Mouse (Mus musculus) kidney, embryonic 16.5 days (tissue): Measurements from ENCODE around the gene Ptrhd1. TPM values are rescaled to one million over a fixed set of nuclear protein-coding genes. Genes with fewer than 3 reads are reported as not detected.

Experiments used
- ATAC-seq: fragments of 200-750 bp; cut with Nextera tagmentation; 2 replicates; pipeline ENCODE4 v1.8.0; 2017; ENCODE audit warnings: moderate TSS enrichment; ENCODE audit not compliant: low FRiP score, low TSS enrichment
- H3K27ac ChIP-seq: fragments of 300-500 bp; sonication (generic); 2 replicates; pipeline ENCODE4 v1.5.1; 2014; ENCODE audit warnings: low read length
- H3K27me3 ChIP-seq: fragments of 300-500 bp; sonication (generic); 2 replicates; pipeline ENCODE4 v1.6.1; 2014; ENCODE audit warnings: low read length, control low read depth, mixed read lengths; ENCODE audit not compliant: insufficient read depth
- H3K36me3 ChIP-seq: fragments of 300-500 bp; sonication (generic); 2 replicates; pipeline ENCODE4 v1.6.1; 2014; ENCODE audit warnings: low read length, control low read depth, mixed read lengths; ENCODE audit not compliant: insufficient read depth
- H3K4me1 ChIP-seq: fragments of 300-500 bp; sonication (generic); 2 replicates; pipeline ENCODE4 v1.6.1; 2014; ENCODE audit warnings: low read length, control low read depth, mixed read lengths; ENCODE audit not compliant: insufficient read depth
- H3K4me2 ChIP-seq: fragments of 300-500 bp; sonication (generic); replicated peaks from 2 replicates; pipeline ENCODE4 v1.6.1; 2014; ENCODE audit warnings: low read depth, low read length
- H3K4me3 ChIP-seq: fragments of 300-500 bp; sonication (generic); 2 replicates; pipeline ENCODE4 v1.5.1; 2014; ENCODE audit warnings: mild to moderate bottlenecking, low read length
- H3K9ac ChIP-seq: fragments of 300-500 bp; sonication (generic); replicated peaks from 2 replicates; pipeline ENCODE4 v1.6.1; 2014; ENCODE audit warnings: low read length
- H3K9me3 ChIP-seq: fragments of 300-500 bp; sonication (generic); 2 replicates; pipeline ENCODE4 v1.6.1; 2016; ENCODE audit warnings: low read length, control low read depth
- WGBS: fragments of 180-500 bp; shearing (Covaris S2); extraction: QIAGEN DNeasy Blood & Tissue Kit; methylation state at CpG from one replicate; pipeline ENCODE4 v1.1.7; 2014; 5-methylcytosine and 5-hydroxymethylcytosine counted together
- polyA plus RNA-seq: library from polyadenylated mRNA; unstranded; fragments of >200 nt; fragmentation: Nextera tagmentation; extraction: Ambion mirVana; gene quantifications from 2 replicates; pipeline ENCODE4 v1.2.1, GENCODE M21; 2015

Gene Ptrhd1
- polyA plus RNA-seq, 1 experiment from 2014 or later: 7.1 TPM

GRCm38 (mm10) chr12:4201454-4202200 is 32.2 kb upstream of the Ptrhd1 start:
- H3K4me1 ChIP-seq: no peaks in the 10 kb centered on the region
- WGBS: 93% methylated on average over 13 of the region's 13 CpGs
- no peak overlapping the region for H3K4me3 ChIP-seq
- H3K27me3 ChIP-seq: no peaks in the 10 kb centered on the region
- peaks cover 22% of the 10 kb centered on the region for H3K36me3 ChIP-seq
- no peak overlapping the region for H3K9ac ChIP-seq
- H3K9me3 ChIP-seq: no peaks in the 10 kb centered on the region
- no peak overlapping the region for H3K4me2 ChIP-seq
- no peak overlapping the region for H3K27ac ChIP-seq
- ATAC-seq: no peak

GRCm38 (mm10) chr12:4202206-4202605 is 31.6 kb upstream of the Ptrhd1 start:
- Histone ChIP-seq H3K4me1 (no peaks in the 10 kb centered on the region), H3K36me3 (peaks cover 22% of the 10 kb centered on the region), H3K27me3 (no peaks in the 10 kb centered on the region), H3K9ac (no peak overlapping the region), H3K4me3 (no peak overlapping the region), H3K27ac (no peak overlapping the region), H3K9me3 (no peaks in the 10 kb centered on the region), H3K4me2 (no peak overlapping the region)
- 92% methylated on average over 4 of the region's 4 CpGs for WGBS
- ATAC-seq: no peak

- Histone ChIP-seq H3K9ac (no peak overlapping the region), H3K4me3 (no peak overlapping the region), H3K27me3 (no peaks in the 10 kb centered on the region), H3K9me3 (no peaks in the 10 kb centered on the region), H3K4me2 (no peak overlapping the region), H3K27ac (no peak overlapping the region), H3K4me1 (no peaks in the 10 kb centered on the region), H3K36me3 (peaks cover 27% of the 10 kb centered on the region)
- 91% methylated on average over 11 of the region's 11 CpGs for WGBS
- ATAC-seq: no peak
These were observed 27.7 kb upstream of the Ptrhd1 start for GRCm38 (mm10) chr12:4206106-4206505.

GRCm38 (mm10) chr12:4208405-4209133 is 25.3 kb upstream of the Ptrhd1 start:
- H3K4me3 ChIP-seq: no peak overlapping the region
- no peaks in the 10 kb centered on the region for H3K9me3 ChIP-seq
- 80% methylated on average over 15 of the region's 15 CpGs for WGBS
- H3K9ac ChIP-seq: no peak overlapping the region
- H3K36me3 ChIP-seq: peaks cover 38% of the 10 kb centered on the region
- no peak overlapping the region for H3K4me2 ChIP-seq
- H3K27ac ChIP-seq: no peak overlapping the region
- no peaks in the 10 kb centered on the region for H3K4me1 ChIP-seq
- ATAC-seq: no peak; the same call in 1 of the 2 replicates
- no peaks in the 10 kb centered on the region for H3K27me3 ChIP-seq

- peaks cover 44% of the 10 kb centered on the region for H3K36me3 ChIP-seq
- no peak for ATAC-seq
- H3K27me3 ChIP-seq: no peaks in the 10 kb centered on the region
- no peak overlapping the region for H3K4me2 ChIP-seq
- H3K27ac ChIP-seq: no peak overlapping the region
- no peaks in the 10 kb centered on the region for H3K4me1 ChIP-seq
- WGBS: 94% methylated on average over 9 of the region's 9 CpGs
- H3K9me3 ChIP-seq: no peaks in the 10 kb centered on the region
- H3K4me3 ChIP-seq: no peak overlapping the region
- no peak overlapping the region for H3K9ac ChIP-seq
These were observed 24.6 kb upstream of the Ptrhd1 start for GRCm38 (mm10) chr12:4209196-4209595.

GRCm38 (mm10) chr12:4211174-4211573 is 22.7 kb upstream of the Ptrhd1 start:
- WGBS: 65% methylated on average over 9 of the region's 9 CpGs
- Histone ChIP-seq H3K9ac (no peak overlapping the region), H3K4me3 (no peak overlapping the region), H3K27me3 (no peaks in the 10 kb centered on the region), H3K9me3 (no peaks in the 10 kb centered on the region), H3K4me1 (no peaks in the 10 kb centered on the region), H3K36me3 (peaks cover 53% of the 10 kb centered on the region), H3K27ac (no peak overlapping the region; the same call in none of the 2 replicates), H3K4me2 (no peak overlapping the region)
- peak; percentile 8; the same call in 1 of the 2 replicates for ATAC-seq

GRCm38 (mm10) chr12:4212908-4213307 is 20.9 kb upstream of the Ptrhd1 start:
- peak; percentile 89 for ATAC-seq
- WGBS: 42% methylated on average over 8 of the region's 8 CpGs

GRCm38 (mm10) chr12:4230156-4230555 is 3.7 kb upstream of the Ptrhd1 start:
- peaks cover 36% of the 10 kb centered on the region for H3K36me3 ChIP-seq
- H3K9me3 ChIP-seq: no peaks in the 10 kb centered on the region
- peaks cover 15% of the 10 kb centered on the region for H3K4me1 ChIP-seq

More at GRCm38 (mm10) chr12:4212908-4213307, 20.9 kb upstream of the Ptrhd1 start:
- no peak overlapping the region for H3K9ac ChIP-seq
- H3K36me3 ChIP-seq: peaks cover 57% of the 10 kb centered on the region
- no peaks in the 10 kb centered on the region for H3K27me3 ChIP-seq
- no peak overlapping the region for H3K4me2 ChIP-seq
- H3K9me3 ChIP-seq: no peaks in the 10 kb centered on the region
- no peaks in the 10 kb centered on the region for H3K4me1 ChIP-seq
- H3K4me3 ChIP-seq: no peak overlapping the region
- peak overlapping the region; percentile 56 for H3K27ac ChIP-seq

GRCm38 (mm10) chr12:4232777-4233176 is 1.1 kb upstream of the Ptrhd1 start:
- H3K4me3 ChIP-seq: peak overlapping the region; percentile 70
- H3K27me3 ChIP-seq: no peaks in the 10 kb centered on the region
- peak overlapping the region; percentile 37; the same call in 1 of the 2 replicates for H3K9ac ChIP-seq
- 41% methylated on average over 4 of the region's 4 CpGs for WGBS
- H3K4me1 ChIP-seq: peaks cover 15% of the 10 kb centered on the region
- H3K27ac ChIP-seq: no peak overlapping the region
- H3K4me2 ChIP-seq: peak overlapping the region; percentile 69
- ATAC-seq: no peak
- H3K36me3 ChIP-seq: peaks cover 19% of the 10 kb centered on the region; the same call in 1 of the 2 replicates
- no peaks in the 10 kb centered on the region for H3K9me3 ChIP-seq

More at GRCm38 (mm10) chr12:4230156-4230555, 3.7 kb upstream of the Ptrhd1 start:
- no peak overlapping the region for H3K9ac ChIP-seq
- no peak for ATAC-seq
- 87% methylated on average over 7 of the region's 7 CpGs for WGBS
- H3K27me3 ChIP-seq: no peaks in the 10 kb centered on the region
- no peak overlapping the region for H3K27ac ChIP-seq
- no peak overlapping the region for H3K4me2 ChIP-seq
- no peak overlapping the region for H3K4me3 ChIP-seq

- 97% methylated on average over 15 of the region's 15 CpGs for WGBS
- Histone ChIP-seq H3K4me2 (no peak overlapping the region), H3K9ac (no peak overlapping the region), H3K4me3 (no peak overlapping the region), H3K27me3 (no peaks in the 10 kb centered on the region), H3K36me3 (peaks cover 9% of the 10 kb centered on the region; the same call in 1 of the 2 replicates), H3K4me1 (peaks cover 11% of the 10 kb centered on the region), H3K9me3 (no peaks in the 10 kb centered on the region), H3K27ac (no peak overlapping the region)
- ATAC-seq: no peak
These were observed 3.7 kb downstream of the Ptrhd1 start for GRCm38 (mm10) chr12:4237481-4237880.
